Mouse (Mus musculus) limb, embryonic 11.5 days (tissue): ENCODE measurements around the gene Zfp609. TPM values are rescaled to one million over a fixed set of nuclear protein-coding genes. Genes with fewer than 3 reads are reported as not detected.
"Not testable (repeated sequence)": the region's sequence is repeated elsewhere in the genome, so short reads cannot be mapped to it uniquely, and the experiment has no call there.

Experiments used
- ATAC-seq: fragments of 200-750 bp; cut with Nextera tagmentation; 2 replicates; pipeline ENCODE4 v1.8.0; 2017; ENCODE audit warnings: low read depth; ENCODE audit not compliant: insufficient number of reproducible peaks, low FRiP score, low TSS enrichment
- DNase-seq: peaks from one replicate; pipeline ENCODE4 v3.0.0-alpha.2; 2015; ENCODE audit warnings: low spot score
- H3K27ac ChIP-seq: fragments of 300-500 bp; sonication (generic); replicated peaks from 2 replicates; pipeline ENCODE4 v1.5.1; 2014; ENCODE audit warnings: low read depth, mild to moderate bottlenecking, low read length
- H3K27me3 ChIP-seq: fragments of 300-500 bp; sonication (generic); 2 replicates; pipeline ENCODE4 v1.6.1; 2014; ENCODE audit warnings: mild to moderate bottlenecking, low read length, mixed read lengths; ENCODE audit not compliant: control insufficient read depth, insufficient read depth
- H3K36me3 ChIP-seq: fragments of 300-500 bp; sonication (generic); 2 replicates; pipeline ENCODE4 v1.6.1; 2014; ENCODE audit warnings: mild to moderate bottlenecking, low read length, moderate library complexity, mixed read lengths; ENCODE audit not compliant: control insufficient read depth, insufficient read depth
- H3K4me1 ChIP-seq: fragments of 300-500 bp; sonication (generic); 2 replicates; pipeline ENCODE4 v1.6.1; 2014; ENCODE audit warnings: low read length, mixed read lengths; ENCODE audit not compliant: control insufficient read depth, insufficient read depth
- H3K4me2 ChIP-seq: fragments of 300-500 bp; sonication (generic); 2 replicates; pipeline ENCODE4 v1.6.1; 2014; ENCODE audit warnings: low read depth, mild to moderate bottlenecking, moderate library complexity; ENCODE audit not compliant: severe bottlenecking
- H3K4me3 ChIP-seq: fragments of 300-500 bp; sonication (generic); 2 replicates; pipeline ENCODE4 v1.5.1; 2014; ENCODE audit warnings: low read depth, low read length
- H3K9ac ChIP-seq: fragments of 300-500 bp; sonication (generic); 2 replicates; pipeline ENCODE4 v1.6.1; 2014; ENCODE audit warnings: mild to moderate bottlenecking, low read length
- H3K9me3 ChIP-seq: fragments of 300-500 bp; sonication (generic); 2 replicates; pipeline ENCODE4 v1.6.1; 2016; ENCODE audit warnings: low read length; ENCODE audit not compliant: control insufficient read depth
- WGBS: fragments of 180-500 bp; shearing (Covaris S2); extraction: QIAGEN DNeasy Blood & Tissue Kit; methylation state at CpG from one replicate; pipeline ENCODE4 v1.1.7; 2014; 5-methylcytosine and 5-hydroxymethylcytosine counted together
- polyA plus RNA-seq: library from polyadenylated mRNA; unstranded; fragments of >200 nt; fragmentation: Nextera tagmentation; extraction: Ambion mirVana; gene quantifications from 2 replicates; pipeline ENCODE4 v1.2.1, GENCODE M21; 2014

Zfp609 gene
- polyA plus RNA-seq, 1 experiment from 2014 or later = 7.3 TPM

DNA sequence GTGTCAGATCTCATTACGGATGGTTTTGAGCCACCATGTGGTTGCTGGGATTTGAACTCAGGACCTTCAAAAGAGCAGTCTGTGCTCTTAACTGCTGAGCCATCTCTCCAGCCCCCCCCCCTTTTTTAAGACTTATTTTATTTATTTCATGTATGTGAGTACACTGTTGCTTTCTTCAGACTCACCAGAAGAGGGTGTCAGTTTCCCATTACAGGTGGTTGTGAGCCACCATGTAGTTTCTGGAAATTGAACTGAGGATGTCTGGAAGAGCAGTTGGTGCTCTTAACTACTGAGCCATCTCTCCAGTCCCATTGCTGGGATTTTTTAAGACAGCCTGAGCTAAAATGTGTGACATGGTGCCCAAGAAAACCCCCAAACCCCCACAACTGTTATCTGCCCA lies 175.4 kb downstream of the Zfp609 start:
- not testable (repeated sequence) for H3K27ac ChIP-seq, H3K9me3 ChIP-seq, H3K9ac ChIP-seq, H3K4me2 ChIP-seq, ATAC-seq, H3K27me3 ChIP-seq, DNase-seq, H3K36me3 ChIP-seq, H3K4me3 ChIP-seq, H3K4me1 ChIP-seq
- 89% methylated on average over 1 of the region's 1 CpGs for WGBS

DNA sequence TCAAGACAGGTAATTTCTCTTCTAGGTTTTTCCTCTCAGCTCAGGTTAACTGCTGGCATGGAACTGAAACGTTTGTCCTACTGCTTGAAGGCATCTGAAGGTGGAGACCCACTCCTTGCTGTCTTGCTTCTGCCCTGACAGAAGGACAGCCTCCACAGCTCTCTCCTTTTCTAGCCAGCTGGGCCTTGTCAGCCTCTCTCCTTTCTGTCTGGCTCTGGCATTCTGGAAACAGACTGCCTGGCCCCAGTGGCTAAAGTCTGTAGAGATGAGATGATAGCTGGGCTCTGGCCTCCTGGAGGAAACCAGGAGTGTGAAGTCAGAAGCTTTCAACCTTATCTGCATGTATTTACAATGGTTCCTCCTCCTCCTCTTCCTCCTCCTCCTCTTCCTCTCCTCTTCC lies 177.4 kb downstream of the Zfp609 start:
- no peak for ATAC-seq
- no peaks in the 10 kb centered on the region for H3K4me1 ChIP-seq
- 64% methylated on average over 1 of the region's 1 CpGs for WGBS

DNA sequence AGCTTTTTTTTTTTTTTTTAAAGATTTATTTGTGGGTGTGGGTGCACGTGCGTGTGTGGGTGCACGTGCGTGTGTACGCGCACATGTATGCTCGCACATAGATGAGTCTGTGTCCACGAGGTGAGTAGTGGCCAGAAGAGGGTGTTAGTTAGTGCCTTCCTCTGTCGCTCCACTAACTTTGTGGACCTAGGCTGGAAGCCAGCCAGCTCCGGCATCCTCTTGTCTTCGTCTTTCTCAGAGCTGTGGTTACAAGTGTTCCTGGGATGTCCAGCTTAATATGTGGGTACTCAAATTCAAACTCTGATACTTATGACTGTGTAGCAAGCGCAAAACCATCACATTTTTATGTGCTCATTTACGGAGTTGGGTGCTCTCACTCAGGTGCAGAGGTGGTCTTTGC lies 178.6 kb downstream of the Zfp609 start:
- Histone ChIP-seq H3K36me3 (no peaks in the 10 kb centered on the region; the same call in 1 of the 2 replicates), H3K4me2 (no peak overlapping the region), H3K9me3 (no peaks in the 10 kb centered on the region), H3K27ac (no peak overlapping the region), H3K9ac (no peak overlapping the region), H3K4me1 (no peaks in the 10 kb centered on the region), H3K4me3 (no peak overlapping the region), H3K27me3 (no peaks in the 10 kb centered on the region)
- 94% methylated on average over 13 of the region's 13 CpGs for WGBS
- DNase-seq (no peak), ATAC-seq (no peak)

More for the DNA sequence above, 177.4 kb downstream of the Zfp609 start:
- no peaks in the 10 kb centered on the region for H3K27me3 ChIP-seq
- no peak overlapping the region for H3K4me2 ChIP-seq
- no peak overlapping the region for H3K4me3 ChIP-seq
- DNase-seq = no peak
- no peaks in the 10 kb centered on the region; the same call in 1 of the 2 replicates for H3K36me3 ChIP-seq
- H3K27ac ChIP-seq = no peak overlapping the region
- no peak overlapping the region for H3K9ac ChIP-seq
- no peaks in the 10 kb centered on the region for H3K9me3 ChIP-seq

- Histone ChIP-seq H3K4me2 (no peak overlapping the region), H3K4me1 (peaks cover under 1% of the 10 kb centered on the region; the same call in 1 of the 2 replicates), H3K27ac (no peak overlapping the region), H3K4me3 (no peak overlapping the region), H3K36me3 (no peaks in the 10 kb centered on the region; the same call in 1 of the 2 replicates), H3K9ac (no peak overlapping the region), H3K9me3 (no peaks in the 10 kb centered on the region), H3K27me3 (no peaks in the 10 kb centered on the region)
- 85% methylated on average over 2 of the region's 2 CpGs for WGBS
- ATAC-seq (no peak), DNase-seq (no peak)
These were observed 180.6 kb downstream of the Zfp609 start for GRCm38 (mm10) chr9:65646782-65647181.

- Histone ChIP-seq H3K27ac (no peak overlapping the region), H3K9ac (no peak overlapping the region), H3K4me2 (no peak overlapping the region), H3K36me3 (no peaks in the 10 kb centered on the region; the same call in 1 of the 2 replicates), H3K27me3 (no peaks in the 10 kb centered on the region), H3K4me3 (no peak overlapping the region), H3K9me3 (no peaks in the 10 kb centered on the region), H3K4me1 (peaks cover 6% of the 10 kb centered on the region)
- DNase-seq = no peak
- ATAC-seq = no peak
- 58% methylated on average over 3 of the region's 3 CpGs for WGBS
These were observed 181.4 kb downstream of the Zfp609 start for GRCm38 (mm10) chr9:65645984-65646383.

DNA sequence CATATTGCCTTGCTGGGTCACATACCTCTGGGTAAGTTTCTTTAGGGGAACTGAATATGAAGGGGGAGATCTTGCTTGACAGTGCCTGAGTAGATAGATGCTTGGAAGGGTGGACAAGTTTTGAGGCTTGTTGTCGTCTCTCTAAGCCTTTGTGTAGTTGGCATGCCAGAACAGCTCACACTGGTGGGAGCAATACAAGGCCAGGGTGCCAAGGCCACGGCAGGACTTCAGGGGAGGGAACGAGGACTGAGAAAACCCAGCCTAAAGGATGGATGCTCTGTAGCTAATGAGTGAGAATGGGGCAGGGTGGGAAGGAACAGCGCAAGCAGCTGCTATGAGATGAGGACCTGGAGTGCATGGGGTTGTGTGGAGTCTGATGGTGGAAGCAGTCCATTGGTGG lies 182.4 kb downstream of the Zfp609 start:
- WGBS = 87% methylated on average over 4 of the region's 4 CpGs
- H3K27ac ChIP-seq = no peak overlapping the region
- H3K36me3 ChIP-seq = no peaks in the 10 kb centered on the region; the same call in 1 of the 2 replicates
- H3K4me3 ChIP-seq = no peak overlapping the region
- no peaks in the 10 kb centered on the region for H3K9me3 ChIP-seq
- no peak overlapping the region for H3K4me2 ChIP-seq
- no peak overlapping the region for H3K9ac ChIP-seq
- H3K27me3 ChIP-seq = no peaks in the 10 kb centered on the region
- no peak for DNase-seq
- ATAC-seq = no peak
- H3K4me1 ChIP-seq = peaks cover 13% of the 10 kb centered on the region

GRCm38 (mm10) chr9:65642546-65642945 lies 184.8 kb downstream of the Zfp609 start:
- ATAC-seq (no peak), DNase-seq (no peak)
- H3K27me3 ChIP-seq = no peaks in the 10 kb centered on the region
- peaks cover 19% of the 10 kb centered on the region for H3K4me1 ChIP-seq
- no peak overlapping the region for H3K4me3 ChIP-seq
- H3K36me3 ChIP-seq = no peaks in the 10 kb centered on the region; the same call in 1 of the 2 replicates
- H3K27ac ChIP-seq = no peak overlapping the region
- no peak overlapping the region for H3K9ac ChIP-seq
- no peak overlapping the region for H3K4me2 ChIP-seq
- no peaks in the 10 kb centered on the region for H3K9me3 ChIP-seq

Other genes with a start within 250 kb of the Zfp609 start
- 12.2 and 12.5 TPM in 2 replicates for gene Plekho2, start 247.5 kb downstream of the Zfp609 start, polyA plus RNA-seq
- 13.3 and 15.0 TPM in 2 replicates for gene Pif1, start 240.4 kb downstream of the Zfp609 start, polyA plus RNA-seq
- 29.7 and 31.5 TPM in 2 replicates for gene Rbpms2, start 197.9 kb downstream of the Zfp609 start, polyA plus RNA-seq
- gene Oaz2, start 159.6 kb downstream of the Zfp609 start, polyA plus RNA-seq = 254 and 261 TPM in 2 replicates
- 280 and 311 TPM in 2 replicates for gene Pclaf, start 62.7 kb upstream of the Zfp609 start, polyA plus RNA-seq
- 35.3 and 40.6 TPM in 2 replicates for gene Trip4, start 81.2 kb upstream of the Zfp609 start, polyA plus RNA-seq
- 15.9 and 18.6 TPM in 2 replicates for gene Csnk1g1, start 81.4 kb upstream of the Zfp609 start, polyA plus RNA-seq
- 523 and 551 TPM in 2 replicates for gene Ppib, start 232.7 kb upstream of the Zfp609 start, polyA plus RNA-seq
- gene Snx22, start 242.2 kb upstream of the Zfp609 start, polyA plus RNA-seq = 2.3 and 2.9 TPM in 2 replicates